Mouse (Mus musculus) liver, adult (tissue): ENCODE results near the gene Ciao1.

Experiments used
- GATA4 ChIP-seq: IDR thresholded peaks from 2 replicates; pipeline ENCODE4 v1.6.1; 2014; ENCODE audit warnings: mild to moderate bottlenecking, low read length; ENCODE audit not compliant: insufficient replicate concordance

Gene Ciao1

GRCm38 (mm10) chr2:127204932-127205331 is 42.7 kb downstream of the Ciao1 start:
- TF ChIP-seq GATA4, result no peak
